Mouse (Mus musculus) embryonic facial prominence, embryonic 13.5 days (tissue): Measurements from ENCODE around the gene Vmn1r37. TPM values are rescaled to one million over a fixed set of nuclear protein-coding genes. Genes with fewer than 3 reads are reported as not detected.
"Not testable (repeated sequence)": the region's sequence is repeated elsewhere in the genome, so short reads cannot be mapped to it uniquely, and the experiment has no call there.

ENCODE experiments used
- ATAC-seq: fragments of 200-750 bp; cut with Nextera tagmentation; 2 replicates; pipeline ENCODE4 v1.8.0; 2017; ENCODE audit warnings: low read depth; ENCODE audit not compliant: insufficient number of reproducible peaks, insufficient read depth, low FRiP score, low TSS enrichment
- H3K27ac ChIP-seq: fragments of 300-500 bp; sonication (generic); 2 replicates; pipeline ENCODE4 v1.5.1; 2015; ENCODE audit warnings: moderate library complexity, mild to moderate bottlenecking, inconsistent platforms
- H3K27me3 ChIP-seq: fragments of 300-500 bp; sonication (generic); 2 replicates; pipeline ENCODE4 v1.6.1; 2015; ENCODE audit warnings: mild to moderate bottlenecking, inconsistent platforms
- H3K36me3 ChIP-seq: fragments of 300-500 bp; sonication (generic); 2 replicates; pipeline ENCODE4 v1.6.1; 2015; ENCODE audit warnings: mild to moderate bottlenecking, inconsistent platforms
- H3K4me1 ChIP-seq: fragments of 300-500 bp; sonication (generic); 2 replicates; pipeline ENCODE4 v1.6.1; 2015; ENCODE audit warnings: inconsistent platforms
- H3K4me2 ChIP-seq: fragments of 300-500 bp; sonication (generic); 2 replicates; pipeline ENCODE4 v1.6.1; 2015; ENCODE audit warnings: moderate library complexity, mild to moderate bottlenecking, inconsistent platforms
- H3K4me3 ChIP-seq: fragments of 300-500 bp; sonication (generic); 2 replicates; pipeline ENCODE4 v1.5.1; 2015; ENCODE audit warnings: mild to moderate bottlenecking, inconsistent platforms
- H3K9ac ChIP-seq: fragments of 300-500 bp; sonication (generic); 2 replicates; pipeline ENCODE4 v1.6.1; 2015; ENCODE audit warnings: mild to moderate bottlenecking, inconsistent platforms
- H3K9me3 ChIP-seq: fragments of 300-500 bp; sonication (generic); 2 replicates; pipeline ENCODE4 v1.6.1; 2016; ENCODE audit warnings: inconsistent platforms
- WGBS: fragments of 180-500 bp; shearing (Covaris S2); methylation state at CpG from one replicate; pipeline ENCODE4 v1.1.7; 2015; ENCODE audit warnings: mixed read lengths; 5-methylcytosine and 5-hydroxymethylcytosine counted together
- polyA plus RNA-seq: library from polyadenylated mRNA; unstranded; fragments of >200 nt; fragmentation: Nextera tagmentation; extraction: Ambion mirVana; gene quantifications from 2 replicates; pipeline ENCODE4 v1.2.1, GENCODE M21; 2015

Gene Vmn1r37
- polyA plus RNA-seq = not detected in 2 replicates

DNA sequence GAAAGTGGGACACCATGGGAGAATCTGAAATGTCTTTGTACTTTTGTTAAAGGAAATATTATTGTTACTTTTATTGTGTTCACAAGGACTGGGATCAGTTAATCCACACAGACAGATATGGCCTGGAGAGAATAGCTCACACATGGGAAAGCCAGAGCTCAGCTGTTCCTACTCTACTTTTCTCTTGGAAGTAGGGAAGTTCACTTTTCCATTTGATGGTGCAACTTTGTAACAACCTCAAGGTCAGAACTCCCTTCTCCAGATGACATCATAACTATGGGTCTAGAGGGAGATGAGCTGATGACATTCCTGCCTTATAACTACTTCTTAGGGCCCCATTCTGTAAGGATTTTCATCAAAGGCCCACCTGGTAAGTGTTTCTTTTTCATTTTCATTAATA is at the start of gene Vmn1r37:
Gene Vmn1r37, plus strand, starts transcription at position 301 of the 400 bp plus-strand sequence.
- not testable (repeated sequence) for H3K27me3 ChIP-seq, ATAC-seq

DNA sequence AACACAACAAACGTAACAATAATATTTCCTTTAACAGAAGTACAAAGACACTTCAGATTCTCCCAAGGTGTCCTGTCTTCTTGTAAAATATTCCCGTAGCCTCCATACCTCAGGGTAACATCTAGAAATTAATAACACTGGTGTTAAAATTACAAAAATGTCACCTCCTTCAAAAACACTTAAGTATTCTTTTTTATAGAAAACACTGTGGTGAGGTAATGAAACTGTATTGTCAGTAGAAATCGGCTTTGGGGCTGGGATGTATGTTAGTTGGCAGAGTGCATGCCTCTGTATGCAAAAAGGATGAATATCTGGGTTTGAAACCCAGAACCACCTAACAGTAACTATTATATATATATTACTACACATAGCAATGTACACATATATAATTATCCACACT is 43.4 kb upstream of the Vmn1r37 start, which contains the start of gene Vmn1r35:
Gene Vmn1r35, minus strand, starts transcription at position 101 of the 400 bp plus-strand sequence.
- H3K4me2 ChIP-seq = no peak within 1 kb of the TSS
- H3K27ac ChIP-seq = no peak within 1 kb of the TSS
- no peaks in the 10 kb centered on the region for H3K36me3 ChIP-seq
- no peak within 1 kb of the TSS for H3K4me3 ChIP-seq
- no peaks in the 10 kb centered on the region for H3K9me3 ChIP-seq
- no peaks in the 10 kb centered on the region for H3K27me3 ChIP-seq
- H3K4me1 ChIP-seq = no peaks in the 10 kb centered on the region
- ATAC-seq = no peak
- no peak within 1 kb of the TSS for H3K9ac ChIP-seq
- 73% methylated on average over 3 of the region's 3 CpGs for WGBS

More for the DNA sequence above, at the start of gene Vmn1r37:
- not testable (repeated sequence) for H3K4me3 ChIP-seq, H3K9me3 ChIP-seq, H3K4me1 ChIP-seq, H3K36me3 ChIP-seq, H3K4me2 ChIP-seq, H3K9ac ChIP-seq, H3K27ac ChIP-seq

DNA sequence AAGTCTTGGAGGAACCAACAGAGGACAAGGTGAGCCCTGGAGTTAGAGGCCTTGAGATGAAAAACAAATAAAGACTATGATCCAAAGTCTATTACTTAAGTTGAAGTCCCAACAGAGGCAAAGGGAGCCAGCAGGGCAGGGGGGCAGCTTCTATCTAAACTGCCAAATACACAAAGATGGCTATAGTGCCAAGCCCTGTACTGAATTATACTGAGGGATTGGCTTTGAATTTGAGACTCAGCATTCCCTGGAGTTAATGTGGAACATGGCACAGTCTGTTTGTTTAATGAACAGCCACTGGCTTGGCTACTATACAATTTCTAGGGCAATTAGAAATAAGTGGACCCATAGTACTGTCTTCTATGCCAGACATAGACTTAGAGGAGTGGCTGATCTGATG is 20.3 kb upstream of the Vmn1r37 start:
- Histone ChIP-seq H3K9me3 (no peaks in the 10 kb centered on the region), H3K27ac (no peak overlapping the region), H3K4me3 (no peak overlapping the region), H3K4me2 (no peak overlapping the region), H3K27me3 (no peaks in the 10 kb centered on the region), H3K9ac (no peak overlapping the region), H3K4me1 (no peaks in the 10 kb centered on the region), H3K36me3 (no peaks in the 10 kb centered on the region)
- no peak for ATAC-seq

DNA sequence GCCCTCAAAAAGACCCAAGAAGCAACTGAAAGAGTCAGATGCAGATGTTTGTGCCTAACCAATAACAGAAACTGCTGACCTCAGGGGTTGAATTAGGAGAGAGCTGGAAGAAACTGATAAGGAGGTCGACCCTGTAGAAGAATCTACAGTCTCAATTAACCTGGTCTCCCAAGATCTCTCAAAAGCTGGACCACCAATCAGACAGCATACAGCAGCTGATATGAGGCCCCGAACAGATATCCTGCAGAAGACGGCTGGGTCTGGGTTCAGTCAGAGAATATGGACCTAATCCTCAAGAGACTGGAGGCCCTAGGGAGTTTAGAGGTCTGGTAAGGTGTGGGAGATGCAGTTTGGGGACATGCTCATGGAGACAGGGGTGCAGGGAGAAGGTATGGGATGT is 15.3 kb upstream of the Vmn1r37 start:
- Histone ChIP-seq H3K4me2 (no peak overlapping the region), H3K4me1 (no peaks in the 10 kb centered on the region), H3K9me3 (no peaks in the 10 kb centered on the region), H3K27me3 (no peaks in the 10 kb centered on the region), H3K27ac (no peak overlapping the region), H3K9ac (no peak overlapping the region), H3K4me3 (no peak overlapping the region), H3K36me3 (no peaks in the 10 kb centered on the region)
- 66% methylated on average over 3 of the region's 3 CpGs for WGBS
- no peak for ATAC-seq

DNA sequence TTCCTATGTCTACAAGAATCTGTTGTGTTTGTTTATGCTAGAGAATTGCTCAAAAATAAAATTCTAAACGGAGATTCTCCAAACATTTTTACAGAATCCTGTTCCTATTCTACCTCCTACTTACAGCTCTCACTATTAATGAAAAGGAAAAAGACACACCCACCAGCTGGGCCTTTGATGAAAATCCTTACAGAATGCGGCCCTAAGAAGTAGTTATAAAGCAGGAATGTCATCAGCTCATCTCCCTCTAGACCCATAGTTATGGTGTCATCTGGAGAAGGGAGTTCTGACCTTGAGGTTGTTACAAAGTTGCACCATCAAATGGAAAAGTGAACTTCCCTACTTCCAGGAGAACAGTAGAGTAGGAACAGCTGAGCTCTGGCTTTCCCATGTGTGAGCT is 10.1 kb upstream of the Vmn1r37 start, which contains the start of gene Vmn1r36:
Gene Vmn1r36, minus strand, starts transcription at position 101 of the 400 bp plus-strand sequence.
- WGBS = 67% methylated on average over 2 of the region's 2 CpGs
- H3K27ac ChIP-seq, H3K4me2 ChIP-seq, ATAC-seq, H3K36me3 ChIP-seq, H3K9me3 ChIP-seq, H3K4me3 ChIP-seq, H3K4me1 ChIP-seq, H3K9ac ChIP-seq, H3K27me3 ChIP-seq: not testable (repeated sequence)

DNA sequence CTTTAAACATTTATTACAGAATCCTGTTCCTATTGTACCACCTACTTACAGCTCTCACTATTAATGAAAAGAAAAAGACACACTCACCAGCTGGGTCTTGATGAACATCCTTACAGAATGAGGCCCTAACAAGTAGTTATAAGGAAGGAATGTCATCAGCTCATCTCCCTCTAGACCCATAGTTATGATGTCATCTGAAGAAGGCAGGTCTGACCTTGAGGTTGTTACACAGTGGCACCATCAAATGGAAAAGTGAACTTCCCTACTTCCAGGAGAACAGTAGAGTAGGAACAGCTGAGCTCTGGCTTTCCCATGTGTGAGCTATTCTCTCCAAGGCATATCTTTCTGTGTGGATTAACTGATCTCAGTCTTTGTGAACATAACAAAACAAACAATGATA is 53.3 kb downstream of the Vmn1r37 start, which contains the start of gene Vmn1r38:
Gene Vmn1r38, minus strand, starts transcription at position 101 of the 400 bp plus-strand sequence.
- H3K36me3 ChIP-seq, H3K9me3 ChIP-seq, H3K9ac ChIP-seq, H3K4me1 ChIP-seq, H3K4me2 ChIP-seq, H3K27me3 ChIP-seq, H3K4me3 ChIP-seq, H3K27ac ChIP-seq, ATAC-seq: not testable (repeated sequence)

Other genes starting within 250 kb of the Vmn1r37 start
- 89.8 and 95.6 TPM in 2 replicates for gene Mad2l1, start 194.0 kb upstream of the Vmn1r37 start, polyA plus RNA-seq
- 0.17 TPM in 1 of 2 replicates, not detected in the other for gene Vmn1r32, start 169.3 kb upstream of the Vmn1r37 start, polyA plus RNA-seq
- gene Vmn1r33, start 111.1 kb upstream of the Vmn1r37 start, polyA plus RNA-seq = not detected in 2 replicates
- not detected in 2 replicates for gene Vmn1r34, start 85.5 kb upstream of the Vmn1r37 start, polyA plus RNA-seq
- not detected in 2 replicates for gene Vmn1r35, start 43.5 kb upstream of the Vmn1r37 start, polyA plus RNA-seq
- gene Vmn1r36, start 10.2 kb upstream of the Vmn1r37 start, polyA plus RNA-seq = not detected in 2 replicates
- gene Vmn1r38, start 53.2 kb downstream of the Vmn1r37 start, polyA plus RNA-seq = not detected in 2 replicates
- not detected in 2 replicates for gene Vmn1r39, start 81.2 kb downstream of the Vmn1r37 start, polyA plus RNA-seq
- 56.0 and 58.1 TPM in 2 replicates for gene Gng12, start 167.0 kb downstream of the Vmn1r37 start, polyA plus RNA-seq